Mouse (Mus musculus): ENCODE results near the gene Serpine2. TPM values are rescaled to one million over a fixed set of nuclear protein-coding genes. Genes with fewer than 3 reads are reported as not detected.

Serpine2 gene
- total RNA-seq, 2 experiments from 2014 or later, result 18.7 to 27.2 TPM

DNA sequence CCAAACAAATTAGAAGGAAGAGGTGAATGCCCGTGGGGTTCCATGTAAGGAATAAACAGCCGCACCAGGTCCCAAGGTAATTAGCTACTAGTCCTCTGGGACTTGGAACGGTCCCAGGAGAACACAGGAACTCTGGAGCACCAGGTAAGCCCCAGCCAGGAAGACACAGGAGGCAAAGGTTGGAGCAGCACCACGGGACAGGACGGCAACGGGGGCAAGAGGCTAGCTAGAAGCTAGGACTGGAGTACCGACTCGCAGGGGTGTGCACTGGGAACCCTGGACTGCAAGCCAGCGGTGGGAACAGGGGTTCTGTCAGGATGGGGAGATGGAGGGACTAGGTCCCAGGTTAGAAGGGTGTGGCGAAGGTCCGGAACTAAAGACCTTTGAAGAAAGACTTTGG, 100.3 kb downstream of the Serpine2 start:
- intact Hi-C loops (cut with DNase I), result loop anchor here (2.0 to 5.0 kb wide), 2 partner anchors 20 to 48 kb away; no protein-coding TSS in a partner anchor
- DNase-seq, result peak in 1 of 2 experiments; percentile 14

- intact Hi-C loops (cut with DNase I), result loop anchor here (10.0 kb wide), 1 partner anchor 575 kb away; no protein-coding TSS in a partner anchor
- no peak for DNase-seq
Measured at GRCm38 (mm10) chr1:79759436-79759972, 101.5 kb downstream of the Serpine2 start.

GRCm38 (mm10) chr1:79759006-79759405, 102.0 kb downstream of the Serpine2 start:
- intact Hi-C loops (cut with DNase I), result loop anchor here (10.0 kb wide), 1 partner anchor 576 kb away; no protein-coding TSS in a partner anchor
- DNase-seq, result no peak

GRCm38 (mm10) chr1:79757597-79757996, 103.4 kb downstream of the Serpine2 start:
- intact Hi-C loops (cut with DNase I), result loop anchor here (10.0 kb wide), 1 partner anchor 577 kb away; no protein-coding TSS in a partner anchor

DNA sequence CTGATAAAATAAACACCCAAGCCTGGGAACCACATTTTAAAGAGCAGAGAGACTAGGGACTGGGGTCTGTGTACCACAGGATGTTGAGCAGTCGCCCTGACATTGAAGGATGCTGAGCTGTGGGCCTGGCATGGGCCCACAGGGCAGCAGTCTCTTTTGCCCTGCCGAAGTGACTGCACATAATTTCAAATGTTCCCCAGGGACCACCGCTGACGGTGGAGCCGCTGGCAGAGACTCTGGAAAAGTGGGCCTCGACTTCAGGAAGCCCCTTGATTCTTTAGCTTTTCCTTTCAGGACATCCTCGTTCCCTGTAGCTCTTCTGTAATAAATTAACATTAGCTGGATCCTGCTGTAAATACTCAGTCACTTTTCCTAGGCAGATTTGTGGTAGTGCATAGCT, 103.8 kb downstream of the Serpine2 start:
- DNase-seq, result peak in 1 of 2 experiments; percentile 30
- intact Hi-C loops (cut with DNase I), result loop anchor here (10.0 kb wide), 1 partner anchor 578 kb away; no protein-coding TSS in a partner anchor

More at GRCm38 (mm10) chr1:79757597-79757996, 103.4 kb downstream of the Serpine2 start:
- DNase-seq, result no peak

DNA sequence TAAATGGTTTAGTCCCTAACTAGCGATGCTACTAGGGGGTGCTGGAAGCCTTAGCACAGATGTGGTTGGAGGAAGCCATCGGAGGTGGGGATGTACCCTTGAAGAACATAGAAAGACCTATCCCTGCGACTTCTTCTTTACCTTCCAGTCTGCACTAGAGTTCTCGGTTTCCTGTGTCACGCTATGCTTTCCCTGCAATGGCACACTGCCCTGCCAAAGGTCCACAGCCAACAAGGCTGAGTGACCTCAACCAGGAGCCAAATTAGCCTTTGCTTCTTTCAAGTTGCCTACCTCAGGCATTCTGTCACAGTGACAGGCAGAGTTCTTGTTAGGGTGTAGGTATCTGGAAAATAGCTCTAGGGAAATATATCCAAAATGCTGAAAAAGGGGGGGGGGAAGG, 104.6 kb downstream of the Serpine2 start:
- intact Hi-C loops (cut with DNase I), result loop anchor here (10.0 kb wide), 1 partner anchor 578 kb away; no protein-coding TSS in a partner anchor

GRCm38 (mm10) chr1:79755376-79755775, 105.6 kb downstream of the Serpine2 start:
- no peak for DNase-seq
- intact Hi-C loops (cut with DNase I), result loop anchor here (10.0 kb wide), 1 partner anchor 579 kb away; no protein-coding TSS in a partner anchor

More for the DNA sequence above, 104.6 kb downstream of the Serpine2 start:
- no peak for DNase-seq

GRCm38 (mm10) chr1:79754936-79755335, 106.0 kb downstream of the Serpine2 start:
- intact Hi-C loops (cut with DNase I), result loop anchor here (10.0 kb wide), 1 partner anchor 580 kb away; no protein-coding TSS in a partner anchor
- DNase-seq, result no peak

- no peak for DNase-seq
- intact Hi-C loops (cut with DNase I), result loop anchor here (10.0 kb wide), 1 partner anchor 581 kb away; no protein-coding TSS in a partner anchor
Measured at GRCm38 (mm10) chr1:79753456-79753855, 107.5 kb downstream of the Serpine2 start.

- DNase-seq, result no peak
- intact Hi-C loops (cut with DNase I), result loop anchor here (10.0 kb wide), 1 partner anchor 582 kb away; no protein-coding TSS in a partner anchor
Measured at GRCm38 (mm10) chr1:79752714-79753340, 108.2 kb downstream of the Serpine2 start.

DNA sequence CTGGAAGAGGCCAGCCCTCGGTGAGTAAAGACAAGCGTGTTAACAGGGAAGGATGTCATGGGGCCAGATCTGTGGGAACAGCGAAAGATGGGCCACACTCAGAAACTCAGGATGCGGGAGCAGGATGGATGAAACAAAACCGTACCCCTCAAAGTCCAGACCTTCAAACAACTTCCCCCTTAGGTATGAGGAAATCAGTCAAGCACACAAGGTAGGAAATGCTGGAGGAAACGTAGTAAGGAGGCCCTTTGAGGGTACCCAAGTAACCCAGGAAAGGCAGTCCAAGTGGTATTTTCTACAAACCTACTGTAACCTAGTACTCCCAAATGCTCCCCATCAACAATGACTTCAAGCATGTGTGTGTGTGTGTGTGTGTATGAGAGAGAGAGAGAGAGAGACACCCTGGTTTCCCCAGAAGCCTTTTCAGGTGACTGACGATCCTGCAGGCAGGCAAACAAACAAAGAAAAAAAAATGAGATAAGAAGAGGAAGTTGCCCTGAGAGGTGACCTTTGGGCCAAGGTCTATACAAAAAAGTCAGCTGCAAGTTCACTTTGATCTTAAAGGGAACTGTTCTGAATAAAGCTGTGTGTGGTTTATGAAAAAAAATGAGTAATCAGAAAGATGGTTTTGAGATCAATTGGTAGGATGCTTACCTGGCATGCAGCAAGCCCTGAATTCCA, 108.8 kb downstream of the Serpine2 start:
- intact Hi-C loops (cut with DNase I), result loop anchor here (10.0 kb wide), 1 partner anchor 583 kb away; no protein-coding TSS in a partner anchor
- no peak for DNase-seq

DNA sequence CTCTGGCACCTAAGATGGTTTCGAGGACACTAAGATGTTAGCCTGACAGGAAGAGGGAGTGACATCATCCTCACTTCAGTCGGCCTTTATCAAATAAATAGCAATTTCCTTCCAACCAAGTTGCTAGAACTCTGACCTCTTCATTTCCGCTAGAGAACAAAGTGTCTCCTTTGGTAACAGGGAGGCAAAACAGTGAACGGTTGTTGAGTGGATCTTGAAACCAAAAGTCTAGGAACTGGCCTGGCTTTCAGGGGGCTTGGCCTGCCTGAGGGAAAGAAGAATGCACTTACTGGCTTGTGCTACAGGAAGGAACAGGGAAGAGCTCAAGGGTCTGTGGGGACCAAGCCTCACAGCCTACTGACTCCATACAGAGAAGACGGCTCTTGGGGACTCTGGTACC, 109.8 kb downstream of the Serpine2 start:
- intact Hi-C loops (cut with DNase I), result loop anchor here (10.0 kb wide), 1 partner anchor 584 kb away; no protein-coding TSS in a partner anchor
- no peak for DNase-seq

GRCm38 (mm10) chr1:79746056-79746455, 114.9 kb downstream of the Serpine2 start:
- intact Hi-C loops (cut with DNase I), result no loop called here
- DNase-seq, result peak; percentile 62 to 65

Other genes starting within 250 kb of the Serpine2 start
- under 1 TPM; 0.16 to 0.36 TPM for gene Ap1s3, start 189.2 kb downstream of the Serpine2 start, total RNA-seq (2021)
- gene Mrpl44, start 85.2 kb downstream of the Serpine2 start, total RNA-seq (2021), result 10 to 100 TPM; 66.7 to 74.2 TPM
- 10 to 100 TPM; 17.0 to 19.7 TPM for gene Wdfy1, start 85.0 kb downstream of the Serpine2 start, total RNA-seq (2021)

All from heart, postnatal 36 days (tissue).